Mouse (Mus musculus) brown adipose tissue, adult 24 weeks (tissue): ENCODE measurements at regions not wholly inside any gene's neighbourhood (a gene's known extent, or its start where the extent isn't known, plus 50 kb on each side); places are given as distances from the start of the nearest gene placed in this dataset.
A peak's percentile ranks its signal among the peaks of the same experiment; 100 is the strongest.

ENCODE experiments used
- H3K27ac ChIP-seq: fragments of 200-500 bp; replicated peaks from 2 replicates; pipeline ENCODE4 v1.5.1; 2012; ENCODE audit warnings: low read depth, mild to moderate bottlenecking, low read length
- H3K4me1 ChIP-seq: fragments of 200-500 bp; 2 replicates; pipeline ENCODE4 v1.6.1; 2012; ENCODE audit warnings: low read length, mixed read lengths; ENCODE audit not compliant: control insufficient read depth, insufficient read depth, insufficient read length
- H3K4me3 ChIP-seq: fragments of 200-500 bp; 2 replicates; pipeline ENCODE4 v1.5.1; 2012; ENCODE audit warnings: low read depth, mild to moderate bottlenecking, low read length, moderate library complexity; ENCODE audit not compliant: insufficient read depth

- Histone ChIP-seq H3K4me1 (0 out of 2 replicates have a peak, but pooled peaks cover 4% of the 10 kb centered on the region), H3K27ac (no peak overlapping the region), H3K4me3 (no peak overlapping the region)
These were observed 334.8 kb downstream of the Efna5 start for GRCm38 (mm10) chr17:62546286-62546685.

- H3K4me3 ChIP-seq = no peak overlapping the region
- H3K27ac ChIP-seq = no peak overlapping the region
- 0 out of 2 replicates have a peak, but pooled peaks cover 4% of the 10 kb centered on the region for H3K4me1 ChIP-seq
These were observed 335.8 kb downstream of the Efna5 start for GRCm38 (mm10) chr17:62545330-62545729.

- Histone ChIP-seq H3K27ac (0 out of 2 replicates have a peak overlapping the region, but pooled peaks have one; percentile 26), H3K4me3 (no peak overlapping the region), H3K4me1 (0 out of 2 replicates have a peak, but pooled peaks cover 4% of the 10 kb centered on the region)
These were observed 337.8 kb downstream of the Efna5 start for GRCm38 (mm10) chr17:62543056-62543975.

GRCm38 (mm10) chr17:62529911-62530310 is 351.2 kb downstream of the Efna5 start:
- Histone ChIP-seq H3K27ac (no peak overlapping the region), H3K4me1 (no peaks in the 10 kb centered on the region), H3K4me3 (no peak overlapping the region)

- Histone ChIP-seq H3K4me1 (no peaks in the 10 kb centered on the region), H3K27ac (no peak overlapping the region), H3K4me3 (no peak overlapping the region)
These were observed 353.6 kb downstream of the Efna5 start for GRCm38 (mm10) chr17:62527556-62527955.

- Histone ChIP-seq H3K27ac (no peak overlapping the region), H3K4me1 (no peaks in the 10 kb centered on the region), H3K4me3 (no peak overlapping the region)
These were observed 367.5 kb downstream of the Efna5 start for GRCm38 (mm10) chr17:62513635-62514034.

GRCm38 (mm10) chr17:62510184-62510583 is 370.9 kb downstream of the Efna5 start:
- no peak overlapping the region for H3K27ac ChIP-seq
- no peak overlapping the region for H3K4me3 ChIP-seq
- H3K4me1 ChIP-seq = no peaks in the 10 kb centered on the region

GRCm38 (mm10) chr17:62507766-62508485 is 373.2 kb downstream of the Efna5 start:
- H3K4me1 ChIP-seq = no peaks in the 10 kb centered on the region
- no peak overlapping the region for H3K4me3 ChIP-seq
- H3K27ac ChIP-seq = no peak overlapping the region

GRCm38 (mm10) chr17:62504691-62505090 is 376.4 kb downstream of the Efna5 start:
- Histone ChIP-seq H3K27ac (no peak overlapping the region), H3K4me3 (no peak overlapping the region), H3K4me1 (no peaks in the 10 kb centered on the region)

GRCm38 (mm10) chr17:62470739-62471138 is 410.4 kb downstream of the Efna5 start:
- Histone ChIP-seq H3K4me1 (no peaks in the 10 kb centered on the region), H3K27ac (no peak overlapping the region), H3K4me3 (no peak overlapping the region)

- Histone ChIP-seq H3K4me3 (no peak overlapping the region), H3K27ac (no peak overlapping the region), H3K4me1 (no peaks in the 10 kb centered on the region)
These were observed 411.8 kb downstream of the Efna5 start for GRCm38 (mm10) chr17:62469367-62469766.

GRCm38 (mm10) chr17:62468859-62469258 is 412.3 kb downstream of the Efna5 start:
- Histone ChIP-seq H3K27ac (no peak overlapping the region), H3K4me3 (no peak overlapping the region), H3K4me1 (no peaks in the 10 kb centered on the region)

GRCm38 (mm10) chr17:62467072-62467471 is 414.0 kb downstream of the Efna5 start:
- Histone ChIP-seq H3K4me1 (no peaks in the 10 kb centered on the region), H3K27ac (no peak overlapping the region), H3K4me3 (no peak overlapping the region)

GRCm38 (mm10) chr17:62464994-62465393 is 416.1 kb downstream of the Efna5 start:
- Histone ChIP-seq H3K4me3 (no peak overlapping the region), H3K27ac (no peak overlapping the region), H3K4me1 (no peaks in the 10 kb centered on the region)

- no peak overlapping the region for H3K27ac ChIP-seq
- no peaks in the 10 kb centered on the region for H3K4me1 ChIP-seq
- H3K4me3 ChIP-seq = no peak overlapping the region
These were observed 416.9 kb downstream of the Efna5 start for GRCm38 (mm10) chr17:62464228-62464627.
